Mouse (Mus musculus) lung, adult 2 months (tissue): ENCODE measurements around the gene Fbxo4.

Source experiments
- CTCF ChIP-seq: fragments of 200-500 bp; IDR thresholded peaks from 2 replicates; pipeline ENCODE4 v1.5.1; 2011; ENCODE audit warnings: mild to moderate bottlenecking, low read length, control low read depth; ENCODE audit not compliant: insufficient read depth
- POLR2A ChIP-seq: fragments of 200-500 bp; IDR thresholded peaks from 2 replicates; pipeline ENCODE4 v1.6.1; 2011; ENCODE audit warnings: low read depth, mild to moderate bottlenecking, control low read depth, low read length, borderline replicate concordance; ENCODE audit errors: extremely low read depth

DNA sequence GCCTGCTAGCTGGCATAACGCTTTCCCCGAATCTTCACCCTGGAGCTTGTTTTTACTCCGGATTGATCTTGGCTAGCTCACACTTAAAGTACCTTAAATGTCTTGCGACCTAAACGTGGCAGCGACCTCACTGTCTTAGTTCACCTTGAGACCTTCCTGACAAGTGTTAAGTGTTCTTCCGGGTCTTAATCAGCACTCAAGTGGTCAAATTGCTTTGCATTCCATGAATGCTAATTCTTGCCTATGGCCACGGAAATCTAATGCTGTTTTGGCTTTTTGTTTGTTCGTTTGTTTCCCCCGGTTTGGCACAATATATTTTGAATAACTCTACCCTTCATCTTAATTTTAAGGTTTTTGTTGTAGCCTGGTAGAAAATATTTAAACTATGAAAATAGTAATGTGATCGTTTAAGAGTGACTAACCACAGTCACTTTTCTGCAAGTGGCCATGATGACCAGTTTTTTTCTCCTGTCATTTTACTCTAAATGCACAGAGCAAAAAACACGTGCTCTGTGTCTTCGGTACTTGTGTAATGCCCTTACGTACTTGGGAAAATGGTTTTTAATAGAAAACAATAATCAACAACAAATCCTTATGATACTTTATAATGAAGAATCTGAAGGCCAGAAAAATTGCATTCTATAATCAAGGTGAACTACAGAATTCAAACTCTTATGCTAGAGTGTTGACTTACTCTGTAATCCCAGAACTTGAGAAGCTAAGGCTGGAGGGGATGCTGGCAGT, 17.1 kb upstream of the Fbxo4 start:
- TF ChIP-seq CTCF, result no peak
- TF ChIP-seq POLR2A, result no peak
